Mouse (Mus musculus): ENCODE data around the gene Aff1. TPM values are rescaled to one million over a fixed set of nuclear protein-coding genes. Genes with fewer than 3 reads are reported as not detected.

Gene Aff1
- polyA plus RNA-seq, 1 experiment from 2014 or later: 4.3 TPM

DNA sequence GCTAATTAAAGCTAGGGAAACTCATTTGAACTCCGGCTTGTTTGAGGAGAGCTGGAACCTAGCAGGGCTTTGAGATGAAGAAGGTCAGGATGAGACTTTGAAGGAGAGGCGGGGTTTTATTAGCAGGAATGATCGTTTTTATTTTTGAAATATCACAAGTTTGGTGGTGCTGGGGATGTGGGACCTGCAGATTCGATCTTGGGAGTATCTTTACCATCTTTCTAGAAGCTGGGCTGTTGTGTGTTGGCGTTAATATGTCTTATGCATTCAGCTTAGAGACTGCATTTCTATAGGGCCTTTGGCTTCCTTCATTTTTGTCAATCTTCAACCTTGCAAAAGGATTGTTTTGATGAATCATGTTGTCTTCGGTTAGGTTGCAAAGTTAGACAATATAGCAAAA, 1.9 kb downstream of the Aff1 start:
- Histone ChIP-seq H3K4me3 (ENCODE audit: low read depth, low read length) (peak overlapping the region; percentile 79), H3K4me2 (replicated peaks; ENCODE audit: low read depth) (peak overlapping the region; percentile 100; the same call in 1 of the 2 replicates)
- WGBS: 67% methylated on average over 6 of the region's 6 CpGs

DNA sequence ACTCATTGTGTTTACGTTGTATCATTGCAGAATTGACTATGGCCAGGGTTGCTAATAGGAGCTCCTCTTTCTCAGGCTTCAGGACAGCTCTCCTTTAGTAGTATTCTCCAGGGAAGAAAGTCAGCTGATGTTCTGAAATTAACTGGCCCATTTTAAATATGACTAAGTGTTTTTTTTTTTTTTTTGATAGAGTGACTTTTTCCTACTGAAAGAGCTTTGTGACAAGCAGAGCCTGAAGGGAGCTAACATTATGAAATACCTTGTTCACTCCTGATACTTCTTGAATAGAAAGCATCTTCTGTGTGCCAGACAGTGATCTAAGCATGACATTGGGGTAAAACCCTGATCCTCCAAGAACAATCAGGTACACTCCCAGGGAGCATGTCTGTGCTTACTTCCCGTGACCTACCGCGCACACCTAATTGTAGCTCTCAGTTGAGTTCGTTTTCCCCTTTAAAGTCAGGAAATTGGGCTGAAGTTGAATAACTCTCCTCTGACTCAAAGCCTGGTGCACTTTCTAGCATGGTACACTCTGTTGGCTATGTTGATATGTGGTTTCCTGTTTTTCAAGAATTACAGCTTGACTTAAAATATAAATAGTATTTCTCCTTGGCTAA, 5.8 kb downstream of the Aff1 start:
- Histone ChIP-seq H3K9me3 (ENCODE audit: control insufficient read depth, low read length) (no peaks in the 10 kb centered on the region), H3K27ac (replicated peaks) (no peak overlapping the region), H3K4me2 (replicated peaks; ENCODE audit: low read depth) (no peak overlapping the region), H3K4me3 (ENCODE audit: low read depth, low read length) (no peak overlapping the region), H3K27me3 (ENCODE audit: control insufficient read depth, insufficient read depth, low read length) (no peaks in the 10 kb centered on the region), H3K4me1 (replicated peaks; ENCODE audit: control insufficient read depth, insufficient read depth) (0 out of 2 replicates have a peak, but pooled peaks cover 3% of the 10 kb centered on the region), H3K36me3 (ENCODE audit: control insufficient read depth, insufficient read depth, low read length) (no peaks in the 10 kb centered on the region), H3K9ac (ENCODE audit: low read length) (no peak overlapping the region)
- ATAC-seq (ENCODE audit: low FRiP score, low TSS enrichment): no peak
- TF ChIP-seq CTCF (IDR thresholded peaks at IDR 0.05; ENCODE audit: low read depth) (no peak), EP300 (optimal IDR thresholded peaks at IDR 0.05) (no peak)
- DNase-seq (ENCODE audit: low spot score): no peak
- 69% methylated on average over 5 of the region's 5 CpGs for WGBS

More for the DNA sequence above, 1.9 kb downstream of the Aff1 start:
- no peak for ATAC-seq (ENCODE audit: low FRiP score, low TSS enrichment)
- Histone ChIP-seq H3K9ac (ENCODE audit: low read length) (no peak overlapping the region), H3K27me3 (ENCODE audit: control insufficient read depth, insufficient read depth, low read length) (no peaks in the 10 kb centered on the region), H3K4me1 (replicated peaks; ENCODE audit: control insufficient read depth, insufficient read depth) (0 out of 2 replicates have a peak, but pooled peaks cover 3% of the 10 kb centered on the region), H3K9me3 (ENCODE audit: control insufficient read depth, low read length) (no peaks in the 10 kb centered on the region), H3K27ac (replicated peaks) (no peak overlapping the region), H3K36me3 (ENCODE audit: control insufficient read depth, insufficient read depth, low read length) (no peaks in the 10 kb centered on the region)
- TF ChIP-seq CTCF (IDR thresholded peaks at IDR 0.05; ENCODE audit: low read depth) (no peak), EP300 (optimal IDR thresholded peaks at IDR 0.05) (no peak)
- no peak for DNase-seq (ENCODE audit: low spot score)

DNA sequence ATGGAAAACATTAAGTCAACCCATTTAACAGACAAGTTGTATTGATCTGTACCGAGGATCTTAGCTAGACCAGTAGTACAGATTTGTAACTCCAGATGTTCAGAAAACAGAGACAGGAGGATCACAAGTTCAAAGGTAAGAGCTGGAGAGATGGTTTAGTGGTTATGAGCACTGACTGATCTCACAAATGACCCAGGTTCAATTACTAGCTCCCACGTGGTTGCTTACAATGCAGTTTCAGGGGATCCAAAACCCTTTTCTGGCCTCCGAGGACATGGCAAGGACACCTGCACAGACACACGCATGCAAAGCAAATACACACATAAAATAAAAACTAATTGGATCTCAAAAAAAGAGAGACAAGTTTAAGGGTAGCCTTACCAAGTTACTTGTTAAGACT, 6.4 kb downstream of the Aff1 start:
- ATAC-seq (ENCODE audit: low FRiP score, low TSS enrichment): no peak
- no peak overlapping the region for H3K27ac ChIP-seq (replicated peaks)
- TF ChIP-seq CTCF (IDR thresholded peaks at IDR 0.05; ENCODE audit: low read depth): no peak
- no peak for TF ChIP-seq EP300 (optimal IDR thresholded peaks at IDR 0.05)

DNA sequence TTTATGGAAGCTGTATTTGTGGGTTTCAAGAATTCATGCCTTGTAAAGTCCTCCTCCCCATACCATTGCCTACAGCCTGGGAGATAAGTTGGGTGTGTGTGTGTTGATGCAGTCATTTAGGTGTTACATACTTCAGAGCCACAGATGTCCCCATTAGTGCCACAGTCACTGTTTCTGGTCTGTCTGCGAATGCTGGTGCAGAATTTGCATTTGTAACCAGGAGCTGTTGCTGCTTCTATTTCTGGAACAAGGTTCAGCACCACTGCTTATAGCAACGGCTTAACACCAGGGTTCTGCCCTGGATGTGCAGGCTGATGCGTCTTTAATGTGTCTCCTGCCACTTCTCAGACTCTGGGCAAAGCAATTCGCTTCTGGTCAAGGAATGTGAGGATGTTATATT, 7.4 kb downstream of the Aff1 start:
- Histone ChIP-seq H3K9me3 (ENCODE audit: control insufficient read depth, low read length) (no peaks in the 10 kb centered on the region), H3K4me3 (ENCODE audit: low read depth, low read length) (no peak overlapping the region), H3K27me3 (ENCODE audit: control insufficient read depth, insufficient read depth, low read length) (no peaks in the 10 kb centered on the region), H3K4me2 (replicated peaks; ENCODE audit: low read depth) (no peak overlapping the region), H3K36me3 (ENCODE audit: control insufficient read depth, insufficient read depth, low read length) (no peaks in the 10 kb centered on the region), H3K9ac (ENCODE audit: low read length) (no peak overlapping the region), H3K27ac (replicated peaks) (no peak overlapping the region), H3K4me1 (replicated peaks; ENCODE audit: control insufficient read depth, insufficient read depth) (no peaks in the 10 kb centered on the region)
- no peak for ATAC-seq (ENCODE audit: low FRiP score, low TSS enrichment)
- 53% methylated on average over 4 of the region's 4 CpGs for WGBS
- TF ChIP-seq CTCF (IDR thresholded peaks at IDR 0.05; ENCODE audit: low read depth) (no peak), EP300 (optimal IDR thresholded peaks at IDR 0.05) (no peak)
- DNase-seq (ENCODE audit: low spot score): no peak

More for the DNA sequence above, 6.4 kb downstream of the Aff1 start:
- DNase-seq (ENCODE audit: low spot score): no peak
- 75% methylated on average over 4 of the region's 4 CpGs for WGBS
- H3K9ac ChIP-seq (ENCODE audit: low read length): no peak overlapping the region
- no peak overlapping the region for H3K4me3 ChIP-seq (ENCODE audit: low read depth, low read length)
- H3K4me1 ChIP-seq (replicated peaks; ENCODE audit: control insufficient read depth, insufficient read depth): no peaks in the 10 kb centered on the region
- H3K9me3 ChIP-seq (ENCODE audit: control insufficient read depth, low read length): no peaks in the 10 kb centered on the region
- no peaks in the 10 kb centered on the region for H3K27me3 ChIP-seq (ENCODE audit: control insufficient read depth, insufficient read depth, low read length)
- H3K4me2 ChIP-seq (replicated peaks; ENCODE audit: low read depth): no peak overlapping the region
- H3K36me3 ChIP-seq (ENCODE audit: control insufficient read depth, insufficient read depth, low read length): no peaks in the 10 kb centered on the region

DNA sequence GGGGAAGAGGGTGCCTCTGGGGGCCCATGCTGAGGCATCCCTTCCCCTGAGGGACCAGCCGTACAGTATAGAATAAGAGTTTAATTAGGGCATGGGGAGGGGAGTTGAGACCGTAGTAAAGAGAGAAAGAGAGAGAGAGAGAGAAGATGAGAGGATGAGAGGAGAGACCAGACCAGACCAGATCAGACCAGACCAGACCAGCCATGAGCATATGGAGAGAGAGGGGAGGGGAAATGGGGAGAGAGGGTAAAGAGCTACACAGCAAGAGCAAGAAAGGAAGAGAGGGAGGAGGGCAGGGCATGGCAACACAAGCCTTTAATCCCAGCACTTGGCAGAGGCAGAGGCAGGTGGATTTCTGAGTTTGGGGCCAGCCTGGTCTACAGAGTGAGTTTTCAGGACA, 8.5 kb downstream of the Aff1 start:
- Histone ChIP-seq H3K4me2 (replicated peaks; ENCODE audit: low read depth) (no peak overlapping the region), H3K27me3 (ENCODE audit: control insufficient read depth, insufficient read depth, low read length) (no peaks in the 10 kb centered on the region), H3K9me3 (ENCODE audit: control insufficient read depth, low read length) (no peaks in the 10 kb centered on the region), H3K9ac (ENCODE audit: low read length) (no peak overlapping the region), H3K4me1 (replicated peaks; ENCODE audit: control insufficient read depth, insufficient read depth) (no peaks in the 10 kb centered on the region), H3K36me3 (ENCODE audit: control insufficient read depth, insufficient read depth, low read length) (no peaks in the 10 kb centered on the region), H3K27ac (replicated peaks) (no peak overlapping the region), H3K4me3 (ENCODE audit: low read depth, low read length) (no peak overlapping the region)
- TF ChIP-seq CTCF (IDR thresholded peaks at IDR 0.05; ENCODE audit: low read depth): no peak
- no peak for TF ChIP-seq EP300 (optimal IDR thresholded peaks at IDR 0.05)
- 85% methylated on average over 2 of the region's 2 CpGs for WGBS
- no peak for DNase-seq (ENCODE audit: low spot score)
- no peak for ATAC-seq (ENCODE audit: low FRiP score, low TSS enrichment)

DNA sequence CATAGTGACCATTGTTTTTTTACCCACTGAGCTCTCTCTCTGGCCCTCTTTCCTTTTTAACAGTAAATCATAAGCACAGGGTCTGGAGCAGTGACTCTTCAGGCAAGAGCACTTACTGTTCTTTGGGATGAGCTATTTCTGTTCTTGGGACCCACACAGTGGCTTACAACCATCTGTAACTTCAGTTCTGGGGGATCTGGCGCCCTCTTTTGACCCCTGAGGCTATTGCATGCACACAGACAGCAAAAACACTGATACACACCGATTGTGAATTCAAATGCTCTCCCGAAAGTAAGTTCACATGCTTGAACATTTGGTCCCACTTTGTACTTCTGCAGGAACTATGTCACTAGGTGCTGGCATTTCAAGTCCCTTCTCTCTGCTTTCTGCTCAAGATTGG, 9.3 kb downstream of the Aff1 start:
- H3K9ac ChIP-seq (ENCODE audit: low read length): no peak overlapping the region
- no peak for DNase-seq (ENCODE audit: low spot score)
- no peaks in the 10 kb centered on the region for H3K27me3 ChIP-seq (ENCODE audit: control insufficient read depth, insufficient read depth, low read length)
- ATAC-seq (ENCODE audit: low FRiP score, low TSS enrichment): no peak
- H3K9me3 ChIP-seq (ENCODE audit: control insufficient read depth, low read length): no peaks in the 10 kb centered on the region
- H3K36me3 ChIP-seq (ENCODE audit: control insufficient read depth, insufficient read depth, low read length): no peaks in the 10 kb centered on the region
- no peak overlapping the region for H3K4me2 ChIP-seq (replicated peaks; ENCODE audit: low read depth)
- no peaks in the 10 kb centered on the region for H3K4me1 ChIP-seq (replicated peaks; ENCODE audit: control insufficient read depth, insufficient read depth)
- 68% methylated on average over 3 of the region's 3 CpGs for WGBS
- no peak overlapping the region for H3K27ac ChIP-seq (replicated peaks)
- TF ChIP-seq EP300 (optimal IDR thresholded peaks at IDR 0.05) (no peak), CTCF (IDR thresholded peaks at IDR 0.05; ENCODE audit: low read depth) (peak; percentile 46)
- no peak overlapping the region for H3K4me3 ChIP-seq (ENCODE audit: low read depth, low read length)

Measured in stomach, postnatal 0 days (tissue).